Mouse (Mus musculus) hindbrain, embryonic 14.5 days (tissue): Measurements from ENCODE around the gene Peli1. TPM values are rescaled to one million over a fixed set of nuclear protein-coding genes. Genes with fewer than 3 reads are reported as not detected.

ENCODE experiments used
- ATAC-seq: fragments of 200-750 bp; cut with Nextera tagmentation; 2 replicates; pipeline ENCODE4 v1.8.0; 2017; ENCODE audit warnings: moderate number of reproducible peaks, mild to moderate bottlenecking, moderate TSS enrichment, moderate library complexity; ENCODE audit not compliant: low FRiP score
- DNase-seq: peaks from one replicate; pipeline ENCODE4 v3.0.0-alpha.2; 2015; ENCODE audit warnings: low spot score
- H3K27ac ChIP-seq: fragments of 300-500 bp; sonication (generic); 2 replicates; pipeline ENCODE4 v1.5.1; 2014; ENCODE audit warnings: mild to moderate bottlenecking, moderate library complexity
- H3K27me3 ChIP-seq: fragments of 300-500 bp; sonication (generic); 2 replicates; pipeline ENCODE4 v1.6.1; 2014; ENCODE audit warnings: mild to moderate bottlenecking, low read length, mixed read lengths; ENCODE audit not compliant: control insufficient read depth, insufficient read depth
- H3K36me3 ChIP-seq: fragments of 300-500 bp; sonication (generic); replicated peaks from 2 replicates; pipeline ENCODE4 v1.6.1; 2014; ENCODE audit not compliant: control insufficient read depth, insufficient read depth
- H3K4me1 ChIP-seq: fragments of 300-500 bp; sonication (generic); replicated peaks from 2 replicates; pipeline ENCODE4 v1.6.1; 2014; ENCODE audit warnings: antibody characterized with exemption, low read length, mixed read lengths; ENCODE audit not compliant: control insufficient read depth, insufficient read depth
- H3K4me2 ChIP-seq: fragments of 300-500 bp; sonication (generic); replicated peaks from 2 replicates; pipeline ENCODE4 v1.6.1; 2014; ENCODE audit warnings: mild to moderate bottlenecking, moderate library complexity
- H3K4me3 ChIP-seq: fragments of 300-500 bp; sonication (generic); replicated peaks from 2 replicates; pipeline ENCODE4 v1.5.1; 2014; ENCODE audit warnings: mild to moderate bottlenecking, low read length
- H3K9ac ChIP-seq: fragments of 300-500 bp; sonication (generic); 2 replicates; pipeline ENCODE4 v1.6.1; 2014
- H3K9me3 ChIP-seq: fragments of 300-500 bp; sonication (generic); 2 replicates; pipeline ENCODE4 v1.6.1; 2016; ENCODE audit warnings: low read length; ENCODE audit not compliant: control insufficient read depth
- WGBS: fragments of 180-500 bp; shearing (Covaris S2); extraction: QIAGEN DNeasy Blood & Tissue Kit; methylation state at CpG from one replicate; pipeline ENCODE4 v1.1.7; 2014; 5-methylcytosine and 5-hydroxymethylcytosine counted together
- polyA plus RNA-seq: library from polyadenylated mRNA; unstranded; fragments of >200 nt; fragmentation: Nextera tagmentation; extraction: Ambion mirVana; gene quantifications from 2 replicates; pipeline ENCODE4 v1.2.1, GENCODE M21; 2014

Gene Peli1
- polyA plus RNA-seq, 1 experiment from 2014 or later = 82.6 TPM

- DNase-seq (no peak), ATAC-seq (no peak)
- no peak overlapping the region for H3K4me2 ChIP-seq
- no peaks in the 10 kb centered on the region for H3K27me3 ChIP-seq
- H3K4me3 ChIP-seq = no peak overlapping the region
- H3K4me1 ChIP-seq = 0 out of 2 replicates have a peak, but pooled peaks cover 9% of the 10 kb centered on the region
- H3K9ac ChIP-seq = no peak overlapping the region
- H3K27ac ChIP-seq = no peak overlapping the region
- 91% methylated on average over 6 of the region's 6 CpGs for WGBS
- no peaks in the 10 kb centered on the region for H3K9me3 ChIP-seq
- H3K36me3 ChIP-seq = peaks cover 4% of the 10 kb centered on the region; the same call in 1 of the 2 replicates
These were observed 11.3 kb downstream of the Peli1 start for GRCm38 (mm10) chr11:21102273-21103005.

GRCm38 (mm10) chr11:21103186-21103585, 12.1 kb downstream of the Peli1 start:
- Histone ChIP-seq H3K9ac (no peak overlapping the region), H3K27me3 (no peaks in the 10 kb centered on the region), H3K4me1 (0 out of 2 replicates have a peak, but pooled peaks cover 9% of the 10 kb centered on the region), H3K36me3 (peaks cover 4% of the 10 kb centered on the region; the same call in 1 of the 2 replicates), H3K9me3 (no peaks in the 10 kb centered on the region), H3K4me2 (no peak overlapping the region), H3K27ac (no peak overlapping the region), H3K4me3 (no peak overlapping the region)
- DNase-seq (no peak), ATAC-seq (no peak)
- WGBS = 76% methylated on average over 2 of the region's 2 CpGs

- Histone ChIP-seq H3K36me3 (peaks cover 4% of the 10 kb centered on the region; the same call in 1 of the 2 replicates), H3K27me3 (no peaks in the 10 kb centered on the region), H3K27ac (no peak overlapping the region), H3K9ac (no peak overlapping the region), H3K4me3 (no peak overlapping the region), H3K4me2 (no peak overlapping the region), H3K9me3 (no peaks in the 10 kb centered on the region), H3K4me1 (0 out of 2 replicates have a peak, but pooled peaks cover 4% of the 10 kb centered on the region)
- 91% methylated on average over 1 of the region's 1 CpGs for WGBS
- no peak for ATAC-seq
- no peak for DNase-seq
These were observed 14.3 kb downstream of the Peli1 start for GRCm38 (mm10) chr11:21105393-21105792.

- WGBS = 94% methylated on average over 1 of the region's 1 CpGs
- no peak overlapping the region for H3K9ac ChIP-seq
- DNase-seq (no peak), ATAC-seq (no peak; the same call in 1 of the 2 replicates)
- H3K4me1 ChIP-seq = no peaks in the 10 kb centered on the region
- H3K27ac ChIP-seq = no peak overlapping the region
- no peak overlapping the region for H3K4me3 ChIP-seq
- H3K27me3 ChIP-seq = no peaks in the 10 kb centered on the region
- H3K9me3 ChIP-seq = no peaks in the 10 kb centered on the region
- peaks cover 4% of the 10 kb centered on the region; the same call in 1 of the 2 replicates for H3K36me3 ChIP-seq
- no peak overlapping the region for H3K4me2 ChIP-seq
These were observed 16.0 kb downstream of the Peli1 start for GRCm38 (mm10) chr11:21107120-21107519.

GRCm38 (mm10) chr11:21109279-21109678, 18.2 kb downstream of the Peli1 start:
- no peak for DNase-seq
- Histone ChIP-seq H3K4me3 (no peak overlapping the region), H3K4me2 (no peak overlapping the region), H3K9me3 (no peaks in the 10 kb centered on the region), H3K27ac (no peak overlapping the region), H3K36me3 (peaks cover 4% of the 10 kb centered on the region; the same call in 1 of the 2 replicates), H3K27me3 (no peaks in the 10 kb centered on the region), H3K9ac (no peak overlapping the region), H3K4me1 (no peaks in the 10 kb centered on the region)
- no peak for ATAC-seq
- WGBS = 93% methylated on average over 2 of the region's 2 CpGs

GRCm38 (mm10) chr11:21114516-21114915, 23.4 kb downstream of the Peli1 start:
- no peaks in the 10 kb centered on the region for H3K36me3 ChIP-seq
- no peak overlapping the region for H3K9ac ChIP-seq
- no peaks in the 10 kb centered on the region for H3K9me3 ChIP-seq
- no peak overlapping the region for H3K4me2 ChIP-seq
- no peak for ATAC-seq
- H3K27me3 ChIP-seq = no peaks in the 10 kb centered on the region
- DNase-seq = no peak
- no peak overlapping the region for H3K27ac ChIP-seq
- 96% methylated on average over 2 of the region's 2 CpGs for WGBS
- H3K4me3 ChIP-seq = no peak overlapping the region
- H3K4me1 ChIP-seq = no peaks in the 10 kb centered on the region

- no peak overlapping the region for H3K27ac ChIP-seq
- H3K9me3 ChIP-seq = no peaks in the 10 kb centered on the region
- no peak overlapping the region for H3K9ac ChIP-seq
- no peaks in the 10 kb centered on the region for H3K36me3 ChIP-seq
- no peak overlapping the region for H3K4me3 ChIP-seq
- ATAC-seq (no peak), DNase-seq (no peak)
- H3K27me3 ChIP-seq = no peaks in the 10 kb centered on the region
- H3K4me1 ChIP-seq = no peaks in the 10 kb centered on the region
- H3K4me2 ChIP-seq = no peak overlapping the region
These were observed 24.7 kb downstream of the Peli1 start for GRCm38 (mm10) chr11:21115804-21116203.

GRCm38 (mm10) chr11:21116623-21117295, 25.7 kb downstream of the Peli1 start:
- Histone ChIP-seq H3K36me3 (no peaks in the 10 kb centered on the region), H3K4me3 (no peak overlapping the region), H3K4me1 (no peaks in the 10 kb centered on the region), H3K27me3 (no peaks in the 10 kb centered on the region), H3K27ac (no peak overlapping the region), H3K9ac (no peak overlapping the region), H3K4me2 (no peak overlapping the region), H3K9me3 (no peaks in the 10 kb centered on the region)
- WGBS = 88% methylated on average over 3 of the region's 3 CpGs
- ATAC-seq (no peak), DNase-seq (no peak)

- WGBS = 93% methylated on average over 2 of the region's 2 CpGs
These were observed 30.6 kb downstream of the Peli1 start for GRCm38 (mm10) chr11:21121737-21122136.

More at GRCm38 (mm10) chr11:21121737-21122136, 30.6 kb downstream of the Peli1 start:
- no peak overlapping the region for H3K4me2 ChIP-seq
- H3K4me1 ChIP-seq = no peaks in the 10 kb centered on the region
- no peaks in the 10 kb centered on the region for H3K27me3 ChIP-seq
- DNase-seq (no peak), ATAC-seq (no peak)
- H3K36me3 ChIP-seq = no peaks in the 10 kb centered on the region
- H3K9me3 ChIP-seq = no peaks in the 10 kb centered on the region
- no peak overlapping the region for H3K27ac ChIP-seq
- no peak overlapping the region for H3K4me3 ChIP-seq
- H3K9ac ChIP-seq = no peak overlapping the region
